Mouse (Mus musculus) G1E (cell line): ENCODE measurements at regions not wholly inside any gene's neighbourhood (a gene's known extent, or its start where the extent isn't known, plus 50 kb on each side); places are given as distances from the start of the nearest gene placed in this dataset.

Experiments
- CTCF ChIP-seq: IDR thresholded peaks from 2 replicates; pipeline ENCODE4 v1.5.1; 2012; ENCODE audit warnings: low read depth, low read length, inconsistent platforms, mixed read lengths
- GATA1 ChIP-seq: IDR thresholded peaks from 2 replicates; pipeline ENCODE4 v1.6.1; 2012; ENCODE audit warnings: borderline replicate concordance, low read length, inconsistent platforms, mixed read lengths
- GATA2 ChIP-seq: IDR thresholded peaks from 2 replicates; pipeline ENCODE4 v1.6.1; 2012; ENCODE audit warnings: low read depth, low read length, inconsistent platforms, borderline replicate concordance
- POLR2AphosphoS5 ChIP-seq: IDR thresholded peaks from 2 replicates; pipeline ENCODE4 v1.6.1; 2012; ENCODE audit warnings: low read depth, low read length, inconsistent platforms; ENCODE audit not compliant: insufficient replicate concordance
- TAL1 ChIP-seq: conservative IDR thresholded peaks from 2 replicates; pipeline ENCODE4 v1.6.1; 2012; ENCODE audit warnings: low read depth, low read length, inconsistent platforms, mixed read lengths

DNA sequence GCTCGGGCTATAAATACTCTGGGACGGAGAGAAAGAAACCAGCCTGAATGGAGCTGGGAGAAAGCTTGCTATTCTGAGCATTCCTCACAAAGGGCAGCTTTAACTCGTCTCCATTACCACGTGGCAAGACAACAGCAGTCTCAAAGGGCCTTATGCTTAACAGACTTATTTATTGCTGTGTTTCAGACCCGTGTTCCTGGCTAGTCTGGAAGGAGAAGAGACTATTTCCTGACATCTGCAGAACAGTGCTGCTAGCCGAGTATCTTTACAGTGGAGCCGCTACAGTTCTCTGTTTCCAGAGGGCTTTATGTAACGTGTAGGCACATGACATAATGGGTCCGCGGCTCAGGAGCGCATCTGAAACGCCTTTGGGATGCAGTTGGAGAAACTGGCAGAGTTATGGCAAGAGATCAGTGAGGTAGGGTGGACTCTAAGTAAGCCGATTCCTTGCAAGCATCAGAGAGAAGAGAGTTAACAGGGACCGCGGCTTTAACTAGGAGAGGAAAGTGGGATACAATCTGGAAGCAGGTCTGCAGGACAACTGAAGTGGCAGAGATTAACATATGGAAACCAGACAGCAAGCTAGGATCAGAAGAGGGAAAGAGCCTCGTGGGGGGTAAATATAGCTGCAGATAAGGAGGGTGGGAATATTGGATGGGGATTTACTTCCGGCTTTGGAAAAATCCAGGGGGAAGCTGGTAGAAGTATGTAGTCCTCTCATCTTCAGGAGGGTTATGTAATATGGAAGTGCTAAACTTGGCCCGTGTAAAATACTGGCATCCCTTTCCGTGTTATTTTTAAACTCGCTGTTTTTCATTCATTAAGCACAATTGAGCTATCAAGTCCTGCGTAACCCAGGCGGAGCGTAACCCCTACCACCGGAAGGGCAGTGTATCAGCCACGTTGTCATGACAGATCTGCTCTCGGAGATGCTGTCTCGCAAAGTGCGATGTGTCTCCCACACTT lies 229.3 kb upstream of the Prickle1 start:
- TF ChIP-seq POLR2AphosphoS5 = no peak
- TF ChIP-seq TAL1 = no peak
- no peak for TF ChIP-seq CTCF
- no peak for TF ChIP-seq GATA2
- no peak for TF ChIP-seq GATA1
